Mouse (Mus musculus): Measurements from ENCODE around the gene Ppp1r3g. TPM values are rescaled to one million over a fixed set of nuclear protein-coding genes. Genes with fewer than 3 reads are reported as not detected.
A peak's percentile ranks its signal among the peaks of the same experiment; 100 is the strongest.

Gene Ppp1r3g
- polyA plus RNA-seq (2021) = not detected

DNA sequence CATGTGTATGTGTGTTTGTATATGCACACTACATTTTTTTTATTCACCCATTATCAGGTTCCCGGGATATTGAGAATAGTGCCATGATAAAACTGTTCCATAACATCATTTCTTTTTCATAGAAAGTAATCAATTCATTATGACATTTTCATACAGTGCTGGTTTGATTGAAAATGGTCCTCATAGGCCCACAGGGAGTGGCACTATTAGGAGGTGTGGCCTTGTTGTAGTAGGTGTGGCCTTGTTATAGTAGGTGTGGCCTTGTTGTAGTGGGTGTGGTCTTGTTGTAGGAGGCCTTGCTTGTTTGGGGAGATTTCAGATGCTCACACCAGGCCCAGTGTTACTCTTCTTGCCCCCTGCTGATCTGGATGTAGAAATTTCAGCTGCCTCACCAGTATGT is at the start of gene Ppp1r3g:
Gene Ppp1r3g (plus strand): TSS at position 301 of the 400 bp plus-strand sequence.
- no peak for ATAC-seq
- ChIA-PET CTCF (no interaction called here), POLR2A (no interaction called here)
- in situ Hi-C loops (cut with MboI; ENCODE audit: low pct_unique_long_range_greater_than_20kb) = no loop called here
- H3K27me3 ChIP-seq = no peaks in the 10 kb centered on the region
- TF ChIP-seq CTCF (IDR thresholded peaks at IDR 0.05) = no peak
- no peak for DNase-seq (ENCODE audit: low read depth, low spot score)

GRCm38 (mm10) chr13:35911476-35911875 is 47.2 kb upstream of the Ppp1r3g start:
- no peak for ATAC-seq
- no peak for TF ChIP-seq CTCF (IDR thresholded peaks at IDR 0.05)
- H3K27me3 ChIP-seq = peaks cover 6% of the 10 kb centered on the region
- ChIA-PET CTCF (no interaction called here), POLR2A (no interaction called here)
- in situ Hi-C loops (cut with MboI; ENCODE audit: low pct_unique_long_range_greater_than_20kb) = no loop called here
- DNase-seq (ENCODE audit: low read depth, low spot score) = no peak

DNA sequence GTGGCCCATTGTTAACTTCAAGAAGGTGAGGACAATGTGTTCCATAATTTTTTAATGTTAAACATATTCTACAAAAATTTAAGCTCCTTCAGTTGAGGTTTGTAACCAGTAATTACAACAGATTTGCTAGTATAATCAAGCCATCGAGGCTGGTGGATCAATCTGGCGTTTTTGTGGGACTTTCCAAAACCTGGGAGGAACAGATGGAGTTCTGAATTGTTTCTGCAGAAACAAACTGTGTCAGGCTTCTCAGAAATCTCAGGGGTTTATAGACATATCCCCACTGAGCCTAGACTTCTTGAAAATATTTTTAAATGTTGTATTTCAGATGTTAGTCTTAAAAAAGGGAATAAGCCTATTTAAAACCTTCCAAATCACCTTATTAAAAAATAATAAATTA is 20.6 kb upstream of the Ppp1r3g start:
- POLR2A ChIA-PET = no interaction called here
- CTCF ChIA-PET = no interaction called here
- DNase-seq (ENCODE audit: low read depth, low spot score) = no peak
- in situ Hi-C loops (cut with MboI; ENCODE audit: low pct_unique_long_range_greater_than_20kb) = no loop called here
- H3K27me3 ChIP-seq = peaks cover 11% of the 10 kb centered on the region
- no peak for ATAC-seq
- TF ChIP-seq CTCF (IDR thresholded peaks at IDR 0.05) = no peak

DNA sequence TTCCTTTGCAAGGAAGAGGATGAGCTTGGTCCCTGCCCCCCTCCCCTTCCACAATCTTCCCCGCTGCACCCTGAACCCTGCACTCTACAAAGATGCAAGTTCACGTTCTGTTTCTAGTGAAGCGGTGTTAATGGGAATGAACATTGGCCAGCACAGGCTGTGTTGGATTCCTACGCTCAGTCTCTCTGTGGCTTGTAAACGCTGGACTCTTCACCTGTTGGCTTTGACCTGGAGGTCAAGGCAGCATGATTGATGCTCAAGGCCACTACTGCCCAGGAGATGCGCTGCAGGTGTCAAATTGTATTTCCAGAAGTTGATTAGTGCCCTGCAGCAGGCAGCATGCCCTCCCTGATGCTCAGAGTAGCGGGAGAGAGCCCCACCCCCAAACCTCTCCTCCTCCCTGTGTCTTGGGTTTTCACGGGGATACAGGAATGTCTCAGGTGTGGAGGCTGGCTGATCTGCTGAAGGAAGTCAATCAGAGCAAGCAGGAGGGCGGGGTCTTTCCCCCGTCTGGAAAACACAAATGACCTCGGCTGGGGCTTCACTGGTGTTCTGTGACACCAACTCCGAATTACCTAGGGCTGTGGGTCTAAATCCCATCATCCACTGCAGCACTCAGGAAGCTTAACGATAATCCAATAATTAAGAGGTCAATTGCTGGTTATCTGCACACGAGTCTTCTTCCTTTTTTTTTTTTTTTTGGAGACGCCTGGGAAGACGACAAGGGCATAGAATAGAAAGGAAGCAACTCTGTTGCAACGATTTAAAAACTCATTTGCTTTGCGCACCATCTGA is 18.6 kb upstream of the Ppp1r3g start:
- no peak for ATAC-seq

GRCm38 (mm10) chr13:35940934-35941333 is 17.7 kb upstream of the Ppp1r3g start:
- ChIA-PET POLR2A (no interaction called here), CTCF (interaction anchor here (1.0 kb wide), 1 partner anchor 10 kb away, joined by 3 read pairs; no protein-coding TSS in a partner anchor)
- in situ Hi-C loops (cut with MboI; ENCODE audit: low pct_unique_long_range_greater_than_20kb) = loop anchor here (10.0 kb wide), 1 partner anchor 906 kb away; no protein-coding TSS in a partner anchor
- ATAC-seq (no peak), DNase-seq (ENCODE audit: low read depth, low spot score) (no peak)
- TF ChIP-seq CTCF (IDR thresholded peaks at IDR 0.05) = no peak
- peaks cover 5% of the 10 kb centered on the region for H3K27me3 ChIP-seq

More for the DNA sequence above, 18.6 kb upstream of the Ppp1r3g start:
- H3K27me3 ChIP-seq = peaks cover 6% of the 10 kb centered on the region
- no peak for TF ChIP-seq CTCF (IDR thresholded peaks at IDR 0.05)
- CTCF ChIA-PET = interaction anchor here (0.9 kb wide), 1 partner anchor 99 kb away, joined by 3 read pairs; no protein-coding TSS in a partner anchor
- POLR2A ChIA-PET = interaction anchor here (0.6 kb wide), 1 partner anchor 63 kb away, joined by 4 read pairs; no protein-coding TSS in a partner anchor
- DNase-seq (ENCODE audit: low read depth, low spot score) = no peak
- in situ Hi-C loops (cut with MboI; ENCODE audit: low pct_unique_long_range_greater_than_20kb) = loop anchor here (10.0 kb wide), 1 partner anchor 905 kb away; no protein-coding TSS in a partner anchor

DNA sequence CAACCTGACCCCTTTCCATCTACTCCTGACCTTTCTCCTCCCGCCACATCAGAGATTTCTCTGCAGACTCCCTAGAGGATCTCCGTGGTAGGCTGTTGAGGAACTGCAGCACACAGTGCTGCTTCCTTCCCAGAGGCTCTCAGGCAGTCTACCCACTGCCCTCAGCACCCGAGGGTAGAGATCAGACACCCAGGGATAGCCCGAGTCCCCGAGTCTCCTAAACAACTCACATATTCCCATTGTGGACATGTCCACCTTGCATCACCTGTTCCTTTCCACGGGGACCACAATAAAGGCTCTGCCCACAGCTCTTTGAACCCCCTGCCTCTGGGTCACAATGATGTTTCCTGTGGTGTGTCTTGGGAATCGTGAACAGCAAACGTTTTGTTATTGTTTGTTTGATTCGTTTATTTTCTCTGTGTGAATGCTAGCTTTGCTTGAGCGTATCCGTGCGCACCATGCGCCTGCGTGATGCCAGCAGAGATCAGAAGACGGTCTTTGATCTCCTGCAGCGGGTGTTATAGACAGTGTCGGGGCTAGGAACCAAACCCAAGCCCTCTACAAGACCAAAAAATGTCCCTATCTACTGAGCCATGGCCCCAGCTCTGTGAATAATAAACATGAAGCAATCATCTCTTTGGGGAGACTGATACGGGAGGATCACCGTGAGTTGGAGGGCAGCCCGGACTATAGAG is 11.8 kb upstream of the Ppp1r3g start:
- DNase-seq (ENCODE audit: low read depth, low spot score) (no peak), ATAC-seq (no peak)
- in situ Hi-C loops (cut with MboI; ENCODE audit: low pct_unique_long_range_greater_than_20kb) = loop anchor here (10.0 kb wide), 1 partner anchor 912 kb away; no protein-coding TSS in a partner anchor
- POLR2A ChIA-PET = interaction anchor here (0.5 kb wide), 1 partner anchor 160 kb away, joined by 3 read pairs; no protein-coding TSS in a partner anchor
- CTCF ChIA-PET = interaction anchor here (0.8 to 1.2 kb wide), 7 partner anchors 9 to 912 kb away, joined by 3 to 6 read pairs (median 4); no protein-coding TSS in a partner anchor
- TF ChIP-seq CTCF (IDR thresholded peaks at IDR 0.05) = no peak
- no peaks in the 10 kb centered on the region for H3K27me3 ChIP-seq

GRCm38 (mm10) chr13:35947354-35948000 is 11.2 kb upstream of the Ppp1r3g start:
- peak; percentile 54 for ATAC-seq
- TF ChIP-seq CTCF (IDR thresholded peaks at IDR 0.05) = peak; percentile 96
- DNase-seq (ENCODE audit: low read depth, low spot score) = peak; percentile 17
- CTCF ChIA-PET = interaction anchor here (0.8 to 1.1 kb wide), 9 partner anchors 9 to 953 kb away, joined by 3 to 6 read pairs (median 4); no protein-coding TSS in a partner anchor
- in situ Hi-C loops (cut with MboI; ENCODE audit: low pct_unique_long_range_greater_than_20kb) = loop anchor here (10.0 kb wide), 1 partner anchor 913 kb away; no protein-coding TSS in a partner anchor
- no peaks in the 10 kb centered on the region for H3K27me3 ChIP-seq
- POLR2A ChIA-PET = no interaction called here

DNA sequence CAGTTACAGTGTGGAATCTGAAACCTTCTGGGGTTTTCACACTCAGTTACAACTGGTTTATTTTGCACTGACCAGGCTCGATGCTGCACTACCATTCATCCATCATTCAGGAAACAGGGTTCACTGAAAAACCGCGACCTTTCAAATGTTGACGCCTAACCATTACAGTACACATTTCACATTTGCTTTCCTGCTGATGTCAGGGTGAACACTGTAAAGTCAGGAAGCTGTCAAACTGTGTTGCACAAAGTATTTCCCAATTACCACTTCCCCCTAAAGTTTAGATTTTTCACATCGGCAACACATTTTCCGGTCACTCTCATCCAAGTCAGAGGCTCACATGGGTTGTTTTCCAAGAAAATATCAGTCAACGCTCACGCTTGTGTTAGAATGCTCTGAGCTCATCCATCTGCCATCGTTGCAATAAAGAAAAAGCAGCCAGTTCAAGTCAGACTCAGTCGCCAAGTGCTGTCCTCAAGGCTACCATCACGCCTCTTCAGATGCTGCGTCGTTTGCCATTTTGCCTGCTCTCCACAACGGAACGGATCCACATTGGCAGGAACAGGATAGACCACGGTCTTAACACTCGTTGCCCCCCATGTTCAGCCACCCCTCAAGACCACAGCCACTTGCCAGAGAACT is 8.7 kb upstream of the Ppp1r3g start:
- POLR2A ChIA-PET = no interaction called here
- H3K27me3 ChIP-seq = no peaks in the 10 kb centered on the region
- in situ Hi-C loops (cut with MboI; ENCODE audit: low pct_unique_long_range_greater_than_20kb) = loop anchor here (5.0 to 10.0 kb wide), 2 partner anchors 168 to 915 kb away; no protein-coding TSS in a partner anchor
- TF ChIP-seq CTCF (IDR thresholded peaks at IDR 0.05) = no peak
- no peak for ATAC-seq
- CTCF ChIA-PET = no interaction called here
- DNase-seq (ENCODE audit: low read depth, low spot score) = no peak

GRCm38 (mm10) chr13:35959391-35960067 is 890 bp downstream of the Ppp1r3g start:
- TF ChIP-seq CTCF (IDR thresholded peaks at IDR 0.05) = no peak
- no peak for ATAC-seq
- no peaks in the 10 kb centered on the region for H3K27me3 ChIP-seq
- no peak for DNase-seq (ENCODE audit: low read depth, low spot score)
- CTCF ChIA-PET = no interaction called here
- POLR2A ChIA-PET = no interaction called here
- in situ Hi-C loops (cut with MboI; ENCODE audit: low pct_unique_long_range_greater_than_20kb) = no loop called here
